Mouse (Mus musculus) ES-Bruce4 (cell line): ENCODE results near the gene Adora2a.

Source experiments
- CTCF ChIP-seq: IDR thresholded peaks from one replicate; pipeline ENCODE4 v1.8.1; 2011; ENCODE audit warnings: low read depth, low read length
- POLR2A ChIP-seq: IDR thresholded peaks from one replicate; pipeline ENCODE4 v1.8.1; 2011; ENCODE audit warnings: low read length; ENCODE audit not compliant: insufficient read depth

GRCm38 (mm10) chr10:75322966-75323365 is 6.3 kb downstream of the Adora2a start:
- TF ChIP-seq POLR2A: no peak
- no peak for TF ChIP-seq CTCF
